Mouse (Mus musculus): ENCODE data around the gene Zmat5. TPM values are rescaled to one million over a fixed set of nuclear protein-coding genes. Genes with fewer than 3 reads are reported as not detected.
A peak's percentile ranks its signal among the peaks of the same experiment; 100 is the strongest.

Gene Zmat5
- 10 to 100 TPM; 30.2 to 36.7 TPM for total RNA-seq (2021)
- long read RNA-seq, experiment 1, partial matches to known transcripts: 2 of 22 reads
- long read RNA-seq, experiment 1, other reads (novel, unspliced or antisense): 16 of 22 reads
- long read RNA-seq, experiment 2, transcript Zmat5-201 (6 exons, 792 nt): major isoform, 12 of 53 reads
- long read RNA-seq, experiment 2, partial matches to known transcripts: 7 of 53 reads
- long read RNA-seq, experiment 2, other reads (novel, unspliced or antisense): 34 of 53 reads

DNA sequence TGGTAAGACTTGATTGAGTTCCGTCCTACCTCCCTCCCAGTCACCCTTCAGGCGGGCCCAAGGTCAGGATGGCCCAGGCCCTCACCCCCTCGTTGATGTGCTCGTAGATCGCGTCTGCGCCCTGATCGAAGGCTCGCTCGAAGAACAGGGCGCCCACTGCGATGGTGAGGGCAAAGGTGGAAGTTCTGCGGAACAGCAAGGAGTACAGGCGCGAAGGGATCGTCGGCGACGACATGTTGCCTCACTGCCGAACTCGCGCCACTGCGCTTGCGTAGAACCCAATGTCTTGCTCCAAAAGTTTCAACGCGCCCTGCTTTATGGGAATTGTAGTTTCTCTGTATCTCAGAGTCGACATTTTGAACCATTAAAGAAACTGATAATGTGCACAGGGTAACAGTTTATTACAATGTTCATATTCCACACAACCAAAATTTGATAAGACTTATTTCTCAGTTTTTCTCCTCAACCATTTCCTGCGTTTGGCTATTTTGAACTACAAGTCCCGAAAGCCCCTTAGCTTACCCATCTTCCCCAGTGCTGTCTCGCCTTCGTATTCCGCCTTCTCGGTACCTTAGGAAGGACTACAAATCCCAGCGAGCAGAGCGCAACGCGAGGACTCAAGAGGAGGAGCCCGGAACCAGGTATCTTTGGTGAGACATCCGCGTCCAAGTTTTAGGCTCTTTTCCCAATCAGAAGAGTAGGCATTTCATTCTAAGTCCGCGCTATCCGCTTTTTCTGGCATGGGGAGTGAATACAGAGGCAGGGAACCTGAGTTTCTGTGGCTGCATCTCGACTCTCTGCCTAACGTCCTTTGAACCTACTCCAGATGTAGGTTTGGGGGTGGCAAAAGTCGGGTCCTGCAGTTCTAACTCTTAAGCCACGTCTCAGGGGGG is at the start of gene Zmat5, which contains the start of gene Uqcr10:
Zmat5 (plus strand) TSS at position 607 of the 893 bp plus-strand sequence.
Uqcr10 (minus strand) TSS at position 271 of the 893 bp plus-strand sequence.
- DNase-seq (ENCODE audit: low spot score in 2 of 2): peak; percentile 93 to 94

- DNase-seq (ENCODE audit: low spot score in 2 of 2): no peak
Measured at GRCm38 (mm10) chr11:4659818-4660217, 44.7 kb upstream of the Zmat5 start.

- no peak for DNase-seq (ENCODE audit: low spot score in 2 of 2)
Measured at GRCm38 (mm10) chr11:4660309-4661025, 44.0 kb upstream of the Zmat5 start.

- DNase-seq (ENCODE audit: low spot score in 2 of 2): no peak
Measured at GRCm38 (mm10) chr11:4661324-4661723, 43.2 kb upstream of the Zmat5 start.

DNA sequence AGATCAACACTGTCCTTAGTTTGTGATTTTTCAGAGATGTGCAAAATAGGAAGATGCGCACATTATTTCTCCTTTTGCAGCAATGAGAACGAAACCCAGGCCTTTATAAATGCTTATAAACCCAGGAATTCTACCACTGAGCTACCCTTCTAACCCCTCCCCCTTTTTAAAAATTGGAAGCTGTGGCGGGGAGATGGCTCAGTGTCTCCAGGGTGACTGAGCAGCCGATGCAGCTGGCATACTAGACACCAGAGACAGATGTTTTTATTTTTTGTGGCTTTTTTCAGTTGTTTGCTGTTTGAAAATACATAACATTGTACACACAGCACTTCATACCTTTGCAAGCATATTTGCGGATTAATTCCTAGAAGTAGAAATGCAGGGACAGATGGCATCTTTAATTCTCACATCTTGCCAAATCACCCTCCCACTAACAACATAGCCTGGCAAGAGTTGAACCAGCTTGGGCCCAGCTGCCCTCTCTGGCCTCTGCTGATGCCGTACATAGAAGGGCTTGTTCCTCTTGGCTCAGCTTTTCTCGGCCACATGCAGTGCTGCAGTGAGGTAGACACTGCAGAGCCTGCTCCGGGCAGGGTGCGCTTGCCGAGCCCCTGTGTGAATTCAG is 42.5 kb upstream of the Zmat5 start:
- no peak for DNase-seq (ENCODE audit: low spot score in 2 of 2)

- DNase-seq (ENCODE audit: low spot score in 2 of 2): no peak
Measured at GRCm38 (mm10) chr11:4662496-4662878, 42.0 kb upstream of the Zmat5 start.

- DNase-seq (ENCODE audit: low spot score in 2 of 2): no peak
Measured at GRCm38 (mm10) chr11:4671736-4672135, 32.7 kb upstream of the Zmat5 start.

GRCm38 (mm10) chr11:4674593-4674992 is 29.9 kb upstream of the Zmat5 start:
- DNase-seq (ENCODE audit: low spot score in 2 of 2): no peak

DNA sequence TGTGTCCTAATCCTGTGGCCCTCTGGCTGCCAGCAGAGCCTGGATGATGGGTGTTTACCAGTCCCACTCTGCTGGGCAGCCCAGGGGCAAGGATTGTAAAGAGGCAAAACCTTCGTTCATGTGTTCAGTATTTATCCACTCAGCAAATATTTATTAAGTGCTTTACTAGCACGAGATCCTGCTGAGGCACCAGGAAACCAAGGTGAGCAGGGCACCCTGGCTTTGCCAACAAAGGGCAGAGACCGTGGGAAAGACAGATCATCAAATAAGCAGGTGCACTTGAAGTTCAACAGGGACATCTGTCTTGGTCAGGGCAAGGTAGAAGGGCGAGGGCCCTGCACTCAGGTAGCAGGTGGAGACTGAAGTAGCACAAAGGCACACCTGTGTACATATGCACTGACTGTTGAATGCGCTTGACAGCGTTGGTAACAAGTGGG is 29.3 kb upstream of the Zmat5 start:
- no peak for DNase-seq (ENCODE audit: low spot score in 2 of 2)

- no peak for DNase-seq (ENCODE audit: low spot score in 2 of 2)
Measured at GRCm38 (mm10) chr11:4675693-4676092, 28.8 kb upstream of the Zmat5 start.

DNA sequence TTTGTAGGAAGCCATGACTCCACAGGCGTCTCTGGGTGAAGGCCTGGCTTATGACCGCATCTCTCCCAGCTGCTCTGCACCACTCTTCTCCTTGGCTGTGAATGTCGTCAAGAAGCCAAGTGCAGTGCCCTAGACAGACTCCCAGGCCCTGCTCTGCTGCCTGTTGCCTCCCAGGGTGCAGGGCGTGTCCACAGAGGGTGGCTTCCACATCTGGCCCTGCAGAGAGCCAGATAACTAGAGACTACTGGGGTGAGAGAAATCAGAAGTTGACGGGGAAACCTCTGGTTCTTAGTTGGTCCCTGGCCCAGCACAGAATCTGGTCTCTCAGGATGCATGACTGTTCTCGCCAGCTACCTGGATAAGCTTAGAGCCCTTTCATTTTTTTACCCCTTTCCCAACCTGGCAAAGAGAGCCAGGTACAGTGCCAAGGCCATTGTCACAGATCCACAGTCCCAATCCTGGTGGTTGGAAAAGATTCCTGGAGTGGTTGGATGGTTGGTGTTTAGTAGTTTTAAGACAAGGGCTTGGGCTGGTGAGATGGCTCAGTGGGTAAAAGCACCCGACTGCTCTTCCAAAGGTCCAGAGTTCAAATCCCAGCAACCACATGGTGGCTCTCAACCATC is 27.1 kb upstream of the Zmat5 start:
- DNase-seq (ENCODE audit: low spot score in 2 of 2): no peak

DNA sequence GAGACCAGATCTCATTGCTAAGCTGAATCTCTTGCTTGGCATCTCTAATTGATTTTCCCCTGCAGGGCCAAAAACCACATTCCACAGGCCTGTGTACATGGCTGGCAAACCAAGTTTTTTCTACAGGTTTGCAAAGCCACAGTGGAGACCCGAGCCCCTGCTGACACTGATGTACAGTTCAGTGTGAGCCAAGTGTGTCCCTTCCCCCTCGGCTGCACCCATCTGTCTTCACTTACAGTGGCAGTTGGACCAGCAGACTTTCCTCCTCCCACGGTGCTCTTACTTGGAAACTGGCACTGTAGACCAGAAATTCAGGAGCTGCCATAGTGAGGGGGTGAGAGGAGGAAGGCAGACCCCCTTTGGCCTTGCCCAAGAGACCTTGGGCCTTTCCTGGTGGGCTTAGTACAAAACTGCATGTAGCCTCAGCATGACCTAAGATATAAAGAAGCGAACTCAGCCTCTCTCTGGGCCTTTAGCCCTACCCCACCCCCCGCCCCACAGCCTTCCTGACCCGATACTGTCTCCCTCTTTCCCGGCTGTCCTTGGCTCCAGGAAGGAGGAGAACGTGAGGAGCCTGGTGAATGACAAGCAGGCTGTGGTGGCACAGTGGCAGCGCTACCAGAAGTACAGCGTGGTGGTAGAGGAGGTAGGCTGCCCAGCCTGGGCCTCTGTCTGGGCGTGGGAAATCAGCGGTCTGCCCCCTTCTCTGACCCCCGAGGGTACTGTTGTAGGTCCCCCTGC is 25.6 kb upstream of the Zmat5 start:
- peak; percentile 72 to 82 for DNase-seq (ENCODE audit: low spot score in 2 of 2)

DNA sequence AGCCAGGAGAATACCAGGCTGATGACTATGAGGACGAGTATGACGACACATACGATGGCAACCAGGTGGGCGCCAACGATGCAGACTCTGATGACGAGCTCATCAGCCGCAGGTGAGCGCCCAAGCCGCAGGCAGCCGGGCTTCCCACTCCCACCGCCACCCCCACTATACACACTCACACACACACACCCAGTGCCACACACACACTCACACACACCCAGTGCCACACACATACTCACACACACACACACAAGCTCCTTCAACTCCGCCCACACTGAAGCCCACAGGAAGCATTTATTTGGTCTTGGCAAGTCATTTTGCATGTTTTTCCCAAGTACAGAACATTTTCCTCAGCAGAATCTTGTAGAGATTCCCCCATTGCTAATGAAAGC is 25.0 kb upstream of the Zmat5 start:
- DNase-seq (ENCODE audit: low spot score in 2 of 2): no peak

DNA sequence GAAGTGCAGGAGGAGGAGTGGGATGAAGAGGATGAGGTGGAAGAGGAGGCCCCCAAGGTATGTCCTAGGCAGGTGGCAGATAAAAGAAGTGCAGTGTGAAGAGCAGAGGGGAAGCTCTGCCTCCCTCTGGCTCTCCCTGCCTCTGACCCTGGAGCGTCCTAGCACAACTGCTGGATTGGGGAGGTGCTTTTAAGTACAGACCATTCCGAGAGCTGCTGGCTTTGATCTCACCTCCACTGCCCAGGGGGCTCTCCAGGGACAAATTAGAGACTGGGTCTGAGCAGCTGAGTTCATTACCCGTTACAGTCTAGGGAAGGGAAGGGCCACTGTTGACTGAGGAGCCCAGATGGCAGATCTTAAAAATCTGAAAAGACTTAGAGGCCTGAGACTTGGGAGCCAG is 24.4 kb upstream of the Zmat5 start:
- DNase-seq (ENCODE audit: low spot score in 2 of 2): no peak

- DNase-seq (ENCODE audit: low spot score in 2 of 2): no peak
Measured at GRCm38 (mm10) chr11:4683516-4683915, 21.0 kb upstream of the Zmat5 start.

DNA sequence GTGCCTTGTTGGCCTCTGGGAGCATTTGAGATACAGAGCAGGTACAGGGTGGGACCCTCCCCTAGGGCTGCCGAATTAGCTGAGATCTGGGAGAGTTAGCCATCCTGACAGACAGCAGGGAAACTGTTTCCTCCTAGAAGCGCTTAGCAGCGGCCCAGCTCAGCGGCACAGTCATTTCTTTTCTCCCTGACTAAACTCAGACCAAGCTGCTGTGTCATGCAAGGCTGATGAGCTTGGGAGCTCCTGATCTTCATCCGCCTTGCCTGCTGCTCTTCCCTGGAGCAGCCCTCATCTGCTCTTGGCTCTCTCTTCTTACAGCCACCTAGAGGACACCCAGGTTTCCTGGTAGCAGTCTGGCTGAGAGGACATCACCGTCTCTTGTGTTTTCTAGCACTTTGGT is 20.3 kb upstream of the Zmat5 start:
- no peak for DNase-seq (ENCODE audit: low spot score in 2 of 2)

DNA sequence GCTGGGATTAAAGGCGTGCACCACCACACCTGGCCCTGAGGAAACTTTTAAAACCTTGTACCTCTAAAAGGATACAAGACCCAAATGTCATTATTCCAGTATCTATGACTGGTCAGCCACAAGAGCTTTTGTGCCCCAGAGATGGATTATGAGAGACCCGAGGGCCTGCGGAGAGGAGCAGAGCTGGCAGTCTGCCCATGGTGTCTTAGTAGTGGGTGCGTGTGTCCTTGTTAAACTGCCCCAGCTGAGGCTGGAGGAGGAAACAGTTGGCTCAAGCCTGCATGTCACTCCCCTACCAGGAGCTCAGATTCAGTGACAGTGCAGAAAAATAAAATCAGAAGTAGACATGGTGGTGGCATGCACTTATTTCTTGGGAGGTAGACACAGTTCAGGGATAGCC is 19.4 kb upstream of the Zmat5 start:
- no peak for DNase-seq (ENCODE audit: low spot score in 2 of 2)

GRCm38 (mm10) chr11:4685510-4685909 is 19.0 kb upstream of the Zmat5 start:
- DNase-seq (ENCODE audit: low spot score in 2 of 2): no peak

DNA sequence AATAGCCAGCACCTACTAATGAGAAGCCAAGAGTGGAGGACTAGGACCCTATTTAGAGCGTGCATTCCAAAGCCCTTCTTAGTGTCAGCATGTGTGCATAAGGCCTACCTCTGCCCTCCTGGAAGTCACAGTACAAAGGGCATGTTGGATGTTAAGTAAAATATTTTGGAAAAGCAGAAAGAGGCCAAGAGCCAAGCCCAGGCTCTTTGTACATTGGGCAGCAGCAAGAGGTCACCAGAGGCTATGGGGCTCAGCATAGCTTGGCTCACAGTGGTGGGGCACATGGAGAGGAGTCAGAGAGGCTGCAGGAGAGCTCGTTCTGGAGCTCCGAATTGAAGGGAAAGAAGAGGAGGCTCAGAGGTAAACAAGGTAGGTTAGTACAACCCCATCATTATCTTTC is 17.5 kb upstream of the Zmat5 start:
- no peak for DNase-seq (ENCODE audit: low spot score in 2 of 2)

- DNase-seq (ENCODE audit: low spot score in 2 of 2): no peak
Measured at GRCm38 (mm10) chr11:4687874-4688273, 16.6 kb upstream of the Zmat5 start.

Data from layer of hippocampus, postnatal 14 days (tissue).